Mouse (Mus musculus) midbrain, embryonic 16.5 days (tissue): ENCODE measurements at regions not wholly inside any gene's neighbourhood (a gene's known extent, or its start where the extent isn't known, plus 50 kb on each side); places are given as distances from the start of the nearest gene placed in this dataset.
A peak's percentile ranks its signal among the peaks of the same experiment; 100 is the strongest.

Experiments
- ATAC-seq: fragments of 200-750 bp; cut with Nextera tagmentation; 2 replicates; pipeline ENCODE4 v1.8.0; 2017; ENCODE audit warnings: moderate TSS enrichment
- H3K27ac ChIP-seq: fragments of 300-500 bp; sonication (generic); 2 replicates; pipeline ENCODE4 v1.5.1; 2014; ENCODE audit warnings: mild to moderate bottlenecking, low read length, mixed read lengths
- H3K27me3 ChIP-seq: fragments of 300-500 bp; sonication (generic); 2 replicates; pipeline ENCODE4 v1.6.1; 2014; ENCODE audit warnings: low read depth, low read length, mixed read lengths; ENCODE audit not compliant: control insufficient read depth, insufficient read depth
- H3K36me3 ChIP-seq: fragments of 300-500 bp; sonication (generic); 2 replicates; pipeline ENCODE4 v1.6.1; 2014; ENCODE audit warnings: mild to moderate bottlenecking, low read length, moderate library complexity, mixed read lengths; ENCODE audit not compliant: control insufficient read depth, insufficient read depth
- H3K4me1 ChIP-seq: fragments of 300-500 bp; sonication (generic); 2 replicates; pipeline ENCODE4 v1.6.1; 2014; ENCODE audit warnings: mild to moderate bottlenecking, low read length, mixed read lengths; ENCODE audit not compliant: control insufficient read depth, insufficient read depth
- H3K4me2 ChIP-seq: fragments of 300-500 bp; sonication (generic); 2 replicates; pipeline ENCODE4 v1.6.1; 2014; ENCODE audit warnings: mild to moderate bottlenecking, low read length, mixed read lengths
- H3K4me3 ChIP-seq: fragments of 300-500 bp; sonication (generic); 2 replicates; pipeline ENCODE4 v1.5.1; 2014; ENCODE audit warnings: low read depth, mild to moderate bottlenecking, low read length, moderate library complexity, mixed read lengths
- H3K9ac ChIP-seq: fragments of 300-500 bp; sonication (generic); 2 replicates; pipeline ENCODE4 v1.6.1; 2014; ENCODE audit warnings: low read depth, low read length, mixed read lengths
- H3K9me3 ChIP-seq: fragments of 300-500 bp; sonication (generic); replicated peaks from 2 replicates; pipeline ENCODE4 v1.6.1; 2014; ENCODE audit warnings: mild to moderate bottlenecking, low read length, mixed read lengths; ENCODE audit not compliant: control insufficient read depth, poor library complexity, severe bottlenecking
- WGBS: fragments of 180-500 bp; shearing (Covaris S2); extraction: QIAGEN DNeasy Blood & Tissue Kit; methylation state at CpG from one replicate; pipeline ENCODE4 v1.1.7; 2014; 5-methylcytosine and 5-hydroxymethylcytosine counted together

GRCm38 (mm10) chr14:46610226-46610855 lies 150.0 kb upstream of the Cdkn3 start:
- H3K4me3 ChIP-seq = no peak overlapping the region
- no peaks in the 10 kb centered on the region for H3K36me3 ChIP-seq
- no peak for ATAC-seq
- H3K9ac ChIP-seq = no peak overlapping the region
- no peak overlapping the region for H3K4me2 ChIP-seq
- no peaks in the 10 kb centered on the region for H3K9me3 ChIP-seq
- H3K4me1 ChIP-seq = no peaks in the 10 kb centered on the region
- no peak overlapping the region for H3K27ac ChIP-seq
- H3K27me3 ChIP-seq = no peaks in the 10 kb centered on the region
- WGBS = 89% methylated on average over 9 of the region's 9 CpGs

- no peak for ATAC-seq
- Histone ChIP-seq H3K9me3 (no peaks in the 10 kb centered on the region), H3K4me1 (peaks cover 5% of the 10 kb centered on the region; the same call in 1 of the 2 replicates), H3K27ac (no peak overlapping the region), H3K4me3 (no peak overlapping the region), H3K36me3 (no peaks in the 10 kb centered on the region), H3K9ac (no peak overlapping the region), H3K4me2 (no peak overlapping the region), H3K27me3 (no peaks in the 10 kb centered on the region)
- WGBS = 74% methylated on average over 3 of the region's 3 CpGs
Observed at GRCm38 (mm10) chr14:46606694-46607093, 153.6 kb upstream of the Cdkn3 start.

DNA sequence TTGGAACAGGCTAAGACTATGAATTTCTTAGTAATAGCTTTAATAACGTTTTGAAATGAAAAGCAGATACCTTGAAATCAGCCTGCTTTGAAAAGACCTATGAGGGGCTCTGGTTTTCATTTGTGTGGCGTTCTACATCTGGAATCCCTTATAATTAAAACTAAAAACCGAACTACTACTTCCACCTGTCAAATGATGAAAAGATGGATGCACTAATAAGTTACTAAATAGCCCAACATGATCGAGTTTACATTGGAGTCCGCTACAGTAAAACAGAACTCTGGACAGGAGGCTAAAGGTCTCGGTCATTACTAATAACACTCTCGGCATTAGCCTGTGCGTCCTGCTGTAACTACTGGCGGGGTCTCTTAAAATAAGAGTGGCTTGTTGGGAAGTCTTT lies 154.3 kb upstream of the Cdkn3 start:
- H3K27ac ChIP-seq = no peak overlapping the region
- H3K4me2 ChIP-seq = no peak overlapping the region
- 70% methylated on average over 9 of the region's 9 CpGs for WGBS
- no peak for ATAC-seq
- no peak overlapping the region for H3K9ac ChIP-seq
- H3K4me1 ChIP-seq = peaks cover 5% of the 10 kb centered on the region; the same call in 1 of the 2 replicates
- H3K4me3 ChIP-seq = no peak overlapping the region
- no peaks in the 10 kb centered on the region for H3K36me3 ChIP-seq
- H3K9me3 ChIP-seq = no peaks in the 10 kb centered on the region
- H3K27me3 ChIP-seq = no peaks in the 10 kb centered on the region

- Histone ChIP-seq H3K27ac (no peak overlapping the region), H3K27me3 (no peaks in the 10 kb centered on the region), H3K4me2 (peak overlapping the region; percentile 51), H3K4me3 (peak overlapping the region; percentile 18; the same call in 1 of the 2 replicates), H3K36me3 (no peaks in the 10 kb centered on the region), H3K9ac (peak overlapping the region; percentile 43; the same call in 1 of the 2 replicates), H3K9me3 (no peaks in the 10 kb centered on the region), H3K4me1 (peaks cover 5% of the 10 kb centered on the region; the same call in 1 of the 2 replicates)
- peak; percentile 70 for ATAC-seq
- WGBS = 16% methylated on average over 16 of the region's 16 CpGs
Observed at GRCm38 (mm10) chr14:46604886-46605531, 155.3 kb upstream of the Cdkn3 start.

DNA sequence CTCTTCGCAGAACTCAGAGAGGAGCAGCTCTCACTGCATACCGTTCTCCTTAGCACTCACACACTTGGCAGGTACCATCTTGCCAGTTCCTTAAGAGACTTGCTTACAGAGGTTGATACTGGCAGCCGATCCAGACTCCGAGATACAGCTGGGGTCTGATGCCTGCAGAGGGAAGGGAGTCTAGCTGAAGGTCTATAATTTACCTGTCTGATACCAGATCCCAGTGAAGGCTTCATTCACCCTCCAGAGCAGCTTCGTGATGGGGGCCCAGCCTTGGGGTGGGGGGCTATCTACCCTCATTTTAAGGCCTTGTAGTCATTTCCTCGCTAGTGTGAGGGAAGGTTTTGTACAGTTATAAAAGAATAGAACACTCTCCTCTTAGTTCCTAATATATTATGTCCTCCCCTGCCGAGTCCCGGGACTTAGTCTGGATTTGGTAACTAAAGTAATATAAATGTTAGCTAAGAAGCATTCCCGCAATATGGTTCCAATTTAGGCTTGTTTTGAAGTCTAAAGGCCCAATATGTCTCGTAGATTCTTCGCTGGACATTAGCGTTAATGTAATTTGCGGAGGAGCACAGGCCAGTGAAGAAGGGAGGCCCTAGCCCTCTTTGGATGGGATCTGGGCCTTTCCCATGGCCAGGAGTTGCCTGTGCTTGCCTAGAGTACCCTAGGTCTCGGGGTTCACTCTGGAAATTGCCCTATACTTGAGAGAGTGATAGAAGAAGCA lies 156.0 kb upstream of the Cdkn3 start:
- no peak overlapping the region for H3K27ac ChIP-seq
- H3K4me2 ChIP-seq = no peak overlapping the region
- H3K9ac ChIP-seq = no peak overlapping the region
- 87% methylated on average over 14 of the region's 14 CpGs for WGBS
- no peak overlapping the region for H3K4me3 ChIP-seq
- H3K4me1 ChIP-seq = peaks cover 5% of the 10 kb centered on the region; the same call in 1 of the 2 replicates
- ATAC-seq = no peak
- no peaks in the 10 kb centered on the region for H3K9me3 ChIP-seq
- H3K36me3 ChIP-seq = no peaks in the 10 kb centered on the region
- no peaks in the 10 kb centered on the region for H3K27me3 ChIP-seq

DNA sequence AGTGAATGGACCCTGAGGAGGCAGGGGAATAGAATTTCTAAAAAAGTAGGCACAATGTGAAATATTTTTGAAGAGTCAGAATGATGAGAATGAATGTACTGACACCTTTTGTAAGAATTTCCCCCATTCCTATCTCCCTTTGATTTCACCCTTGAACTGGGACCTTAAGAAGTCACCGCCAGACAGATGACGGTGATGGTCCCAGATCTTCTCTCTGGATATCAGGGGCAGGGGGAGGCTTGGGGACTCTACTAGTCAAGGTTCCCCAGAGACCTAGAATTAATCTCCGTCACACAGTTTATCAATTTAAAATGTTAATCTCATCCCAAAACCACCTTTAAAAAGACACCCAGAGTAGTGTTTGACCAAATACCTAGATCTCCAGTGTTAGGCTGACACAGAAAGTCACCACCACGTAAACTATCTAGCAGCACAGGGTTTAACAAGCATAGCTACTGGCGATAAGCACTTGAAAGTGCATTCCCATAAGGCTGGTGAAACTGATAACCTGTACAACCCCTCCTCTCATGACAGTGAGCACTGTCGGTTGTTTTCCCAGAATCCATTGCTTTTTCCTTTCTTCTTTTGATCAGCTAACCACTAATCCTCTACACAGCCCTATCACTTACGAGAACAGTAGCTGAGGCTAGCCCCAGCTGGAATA lies 163.5 kb upstream of the Cdkn3 start:
- Histone ChIP-seq H3K4me2 (no peak overlapping the region), H3K27me3 (no peaks in the 10 kb centered on the region), H3K27ac (no peak overlapping the region), H3K4me3 (no peak overlapping the region), H3K9ac (no peak overlapping the region), H3K36me3 (no peaks in the 10 kb centered on the region), H3K4me1 (no peaks in the 10 kb centered on the region), H3K9me3 (no peaks in the 10 kb centered on the region)
- WGBS = 86% methylated on average over 7 of the region's 7 CpGs
- no peak for ATAC-seq

- H3K4me2 ChIP-seq = no peak overlapping the region
- no peak for ATAC-seq
- H3K36me3 ChIP-seq = no peaks in the 10 kb centered on the region
- no peak overlapping the region for H3K9ac ChIP-seq
- H3K4me1 ChIP-seq = no peaks in the 10 kb centered on the region
- no peaks in the 10 kb centered on the region for H3K9me3 ChIP-seq
- no peak overlapping the region for H3K27ac ChIP-seq
- no peaks in the 10 kb centered on the region for H3K27me3 ChIP-seq
- H3K4me3 ChIP-seq = no peak overlapping the region
- WGBS = 53% methylated on average over 3 of the region's 3 CpGs
Observed at GRCm38 (mm10) chr14:46594151-46594550, 166.2 kb upstream of the Cdkn3 start.

- no peak overlapping the region for H3K4me3 ChIP-seq
- no peaks in the 10 kb centered on the region for H3K27me3 ChIP-seq
- WGBS = 80% methylated on average over 12 of the region's 12 CpGs
- no peak overlapping the region for H3K4me2 ChIP-seq
- H3K9me3 ChIP-seq = no peaks in the 10 kb centered on the region
- no peak for ATAC-seq
- H3K9ac ChIP-seq = no peak overlapping the region
- no peak overlapping the region for H3K27ac ChIP-seq
- no peaks in the 10 kb centered on the region for H3K36me3 ChIP-seq
- no peaks in the 10 kb centered on the region for H3K4me1 ChIP-seq
Observed at GRCm38 (mm10) chr14:46591753-46592359, 168.5 kb upstream of the Cdkn3 start.
